Mouse (Mus musculus) left cerebral cortex, postnatal 36 days (tissue): ENCODE measurements around the gene Naa40. TPM values are rescaled to one million over a fixed set of nuclear protein-coding genes. Genes with fewer than 3 reads are reported as not detected.

ENCODE experiments used
- DNase-seq, 2 experiments: peaks; one replicate each; pipeline ENCODE4 v3.0.0; 2021 to 2022; ENCODE audit warnings: low spot score in 2 of 2, mixed read lengths in 1 of 2
- intact Hi-C: fragments of 180-260 bp; cut with DNase I; formaldehyde crosslinking; loops from one replicate; pipeline ENCODE4 v1.15.1; 2025
- total RNA-seq, 2 experiments: library from RNA; stranded (reverse); gene quantifications; 2 replicates each; pipeline ENCODE4 v1.2.3; 2021

Gene Naa40
- total RNA-seq, 2 experiments from 2014 or later, result 26.5 to 42.4 TPM

- DNase-seq, result no peak
- intact Hi-C loops, result no loop called here
Observed at GRCm38 (mm10) chr19:7224253-7224652, 16.7 kb downstream of the Naa40 start.

- intact Hi-C loops, result no loop called here
- no peak for DNase-seq
Observed at GRCm38 (mm10) chr19:7223488-7223887, 17.5 kb downstream of the Naa40 start.

GRCm38 (mm10) chr19:7222196-7222595 is 18.8 kb downstream of the Naa40 start:
- intact Hi-C loops, result no loop called here

GRCm38 (mm10) chr19:7218753-7219152 is 22.2 kb downstream of the Naa40 start:
- no peak for DNase-seq
- intact Hi-C loops, result no loop called here

More at GRCm38 (mm10) chr19:7222196-7222595, 18.8 kb downstream of the Naa40 start:
- DNase-seq, result no peak

- intact Hi-C loops, result no loop called here
- DNase-seq, result no peak
Observed at GRCm38 (mm10) chr19:7217926-7218267, 23.1 kb downstream of the Naa40 start.

- DNase-seq, result peak; percentile 97
- intact Hi-C loops, result no loop called here
Observed at GRCm38 (mm10) chr19:7217162-7217925, 23.6 kb downstream of the Naa40 start, which contains the start of gene Cox8a. Cox8a (minus strand) TSS chr19:7217616.

- intact Hi-C loops, result no loop called here
- no peak for DNase-seq
Observed at GRCm38 (mm10) chr19:7214484-7214883, 26.5 kb downstream of the Naa40 start.

GRCm38 (mm10) chr19:7213010-7213409 is 28.0 kb downstream of the Naa40 start:
- intact Hi-C loops, result no loop called here
- DNase-seq, result no peak

- DNase-seq, result no peak
- intact Hi-C loops, result no loop called here
Observed at GRCm38 (mm10) chr19:7212216-7212615, 28.8 kb downstream of the Naa40 start.

- intact Hi-C loops, result no loop called here
- DNase-seq, result no peak
Observed at GRCm38 (mm10) chr19:7209907-7210646, 30.9 kb downstream of the Naa40 start.

GRCm38 (mm10) chr19:7205753-7206736 is 34.9 kb downstream of the Naa40 start, which contains the start of gene Otub1:
Otub1 (minus strand) TSS chr19:7206316.
- intact Hi-C loops, result no loop called here
- peak; percentile 91 for DNase-seq

- DNase-seq, result no peak
- intact Hi-C loops, result no loop called here
Observed at GRCm38 (mm10) chr19:7205326-7205725, 35.7 kb downstream of the Naa40 start.

GRCm38 (mm10) chr19:7204898-7205297 is 36.1 kb downstream of the Naa40 start:
- DNase-seq, result no peak
- intact Hi-C loops, result no loop called here

- intact Hi-C loops, result no loop called here
- DNase-seq, result no peak
Observed at GRCm38 (mm10) chr19:7200427-7200826, 40.6 kb downstream of the Naa40 start.

- intact Hi-C loops, result no loop called here
- no peak for DNase-seq
Observed at GRCm38 (mm10) chr19:7199089-7199488, 41.9 kb downstream of the Naa40 start.

- DNase-seq, result no peak
- intact Hi-C loops, result no loop called here
Observed at GRCm38 (mm10) chr19:7197445-7197844, 43.5 kb downstream of the Naa40 start.

GRCm38 (mm10) chr19:7196741-7197270 is 44.2 kb downstream of the Naa40 start:
- intact Hi-C loops, result loop anchor here (1.0 kb wide), 1 partner anchor 133 kb away; no protein-coding TSS in a partner anchor
- DNase-seq, result no peak

GRCm38 (mm10) chr19:7195900-7196728 is 44.9 kb downstream of the Naa40 start:
- peak; percentile 49 to 59 for DNase-seq
- intact Hi-C loops, result loop anchor here (1.0 kb wide), 1 partner anchor 132 kb away; no protein-coding TSS in a partner anchor

- DNase-seq, result no peak
- intact Hi-C loops, result no loop called here
Observed at GRCm38 (mm10) chr19:7192561-7192967, 48.4 kb downstream of the Naa40 start.
